Mouse (Mus musculus): Measurements from ENCODE around the gene F2.

The F2 gene

GRCm38 (mm10) chr2:91636229-91636628, at the start of gene F2:
F2 (minus strand) TSS chr2:91636414.
- no peak for DNase-seq

- no peak for DNase-seq
Observed at GRCm38 (mm10) chr2:91683919-91684318, 47.7 kb upstream of the F2 start.

DNA sequence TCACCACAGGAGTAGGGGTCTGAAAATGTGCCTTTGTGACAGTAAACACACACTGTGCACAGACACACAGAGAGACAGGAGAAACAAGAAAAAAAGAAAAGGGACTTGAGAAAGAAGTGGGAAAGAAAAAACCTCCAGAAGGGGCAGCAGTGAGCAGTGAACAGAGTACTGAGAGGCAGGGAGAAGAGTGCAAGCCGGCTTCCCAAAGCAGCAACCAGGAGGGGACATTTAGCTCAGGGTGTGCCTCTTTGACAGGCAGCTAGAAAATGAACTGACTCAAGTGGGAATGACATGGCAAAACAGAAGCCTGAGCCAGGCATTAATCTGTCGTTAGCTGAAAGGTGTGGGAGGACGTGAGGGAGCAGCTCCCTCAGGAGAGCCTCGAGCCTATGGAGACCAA, 46.6 kb upstream of the F2 start:
- DNase-seq: peak; percentile 16

GRCm38 (mm10) chr2:91676961-91677360, 40.7 kb upstream of the F2 start:
- no peak for DNase-seq

DNA sequence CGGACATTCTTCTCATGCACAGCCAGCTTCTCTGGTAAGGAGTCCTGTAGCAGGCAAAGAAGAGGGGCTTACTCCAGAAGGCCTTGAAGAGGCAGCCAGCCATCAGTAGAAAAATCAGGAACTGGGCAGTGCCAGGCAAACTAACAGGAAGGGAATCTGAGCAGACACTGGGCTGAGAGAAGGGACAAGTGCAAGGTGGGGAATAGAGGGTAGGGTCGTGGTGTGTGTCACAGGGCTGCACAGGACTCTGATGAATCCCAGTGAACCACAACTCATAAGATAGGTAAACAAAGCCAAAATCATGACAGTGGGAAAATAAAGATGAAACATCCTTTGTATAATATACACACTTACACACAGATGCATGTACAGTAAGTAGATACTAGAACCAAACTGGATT, 40.2 kb upstream of the F2 start:
- DNase-seq: no peak

- DNase-seq: no peak
Observed at GRCm38 (mm10) chr2:91674895-91675294, 38.7 kb upstream of the F2 start.

DNA sequence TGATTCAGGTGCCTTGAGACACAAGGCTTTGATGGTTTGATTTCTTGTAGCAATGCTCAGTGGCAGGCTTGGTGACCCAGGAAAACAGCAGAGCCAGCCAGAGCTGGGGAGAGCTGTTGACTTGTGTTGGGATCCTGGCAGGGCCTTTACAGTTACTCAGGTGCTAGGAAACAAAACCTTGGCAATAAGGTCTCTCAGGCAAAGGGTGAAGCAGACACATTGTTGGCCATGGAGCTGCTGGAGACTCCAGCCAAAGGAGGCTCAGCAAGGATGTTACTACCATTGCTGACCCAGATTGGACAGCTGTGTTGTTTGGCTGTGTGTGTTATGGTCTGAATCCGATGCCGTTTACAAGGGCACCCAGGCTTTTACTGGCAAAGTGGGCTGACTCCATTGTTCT, 37.4 kb upstream of the F2 start:
- DNase-seq: no peak

GRCm38 (mm10) chr2:91670038-91670437, 33.8 kb upstream of the F2 start:
- no peak for DNase-seq

- DNase-seq: no peak
Observed at GRCm38 (mm10) chr2:91669326-91669725, 33.1 kb upstream of the F2 start.

GRCm38 (mm10) chr2:91667747-91668146, 31.5 kb upstream of the F2 start:
- DNase-seq: no peak

GRCm38 (mm10) chr2:91666386-91666910, 30.2 kb upstream of the F2 start:
- DNase-seq: no peak

DNA sequence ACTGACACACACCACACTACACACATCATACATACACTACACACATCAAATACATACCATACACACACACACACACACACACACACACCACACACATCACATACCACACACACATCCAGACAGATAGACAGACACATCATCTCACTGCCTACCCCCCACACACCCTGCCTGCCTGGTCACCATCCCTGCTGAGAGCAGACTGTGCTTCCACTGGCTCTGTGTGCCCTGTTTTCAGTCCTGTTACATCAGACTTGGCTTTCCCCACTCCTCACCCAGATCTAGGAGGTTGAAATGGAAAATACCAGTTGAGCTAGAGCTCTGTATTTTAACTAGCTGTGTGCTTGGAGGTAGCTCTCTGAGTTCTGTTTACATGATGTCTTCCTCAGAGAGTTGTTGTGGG, 28.6 kb upstream of the F2 start:
- DNase-seq: no peak

DNA sequence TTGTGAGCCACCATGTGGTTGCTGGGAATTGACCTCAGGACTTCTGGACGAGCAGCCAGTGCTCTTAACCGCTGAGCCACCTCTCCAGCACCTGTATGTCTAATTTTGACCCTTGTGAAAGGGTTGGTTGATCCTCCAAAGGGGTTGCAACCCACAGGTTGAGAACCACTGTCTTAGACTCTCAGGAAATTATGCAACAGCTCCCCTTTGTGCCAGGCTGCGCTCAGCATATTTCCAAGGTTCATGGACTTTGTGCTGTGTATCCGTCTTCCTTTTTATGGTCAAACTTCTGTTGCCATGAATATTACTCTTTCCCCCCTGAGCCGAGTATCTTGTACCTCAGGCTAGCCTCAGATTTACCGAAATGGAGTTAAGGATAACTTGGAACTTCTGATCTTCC, 24.8 kb upstream of the F2 start:
- no peak for DNase-seq

DNA sequence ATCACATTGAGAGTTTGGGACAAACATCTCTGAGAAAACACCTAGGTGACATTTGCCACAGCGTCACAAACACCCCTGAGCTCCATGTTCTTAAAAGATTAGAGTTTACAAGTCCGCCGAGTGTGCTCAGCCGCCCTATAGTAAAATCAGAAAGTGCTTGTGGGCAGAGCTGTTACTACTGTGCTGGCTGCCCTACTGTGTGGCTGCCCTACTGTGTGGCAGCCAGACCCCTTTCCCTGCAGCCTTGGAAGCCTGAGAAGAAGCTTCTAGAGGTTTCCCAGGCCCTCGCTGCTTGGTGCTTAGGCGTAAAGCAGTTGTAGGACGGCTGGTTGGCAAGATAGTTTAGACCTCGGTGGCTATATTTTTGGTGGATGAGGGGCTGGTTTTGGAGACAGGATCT, 23.4 kb upstream of the F2 start:
- no peak for DNase-seq

GRCm38 (mm10) chr2:91656774-91657173, 20.6 kb upstream of the F2 start:
- no peak for DNase-seq

DNA sequence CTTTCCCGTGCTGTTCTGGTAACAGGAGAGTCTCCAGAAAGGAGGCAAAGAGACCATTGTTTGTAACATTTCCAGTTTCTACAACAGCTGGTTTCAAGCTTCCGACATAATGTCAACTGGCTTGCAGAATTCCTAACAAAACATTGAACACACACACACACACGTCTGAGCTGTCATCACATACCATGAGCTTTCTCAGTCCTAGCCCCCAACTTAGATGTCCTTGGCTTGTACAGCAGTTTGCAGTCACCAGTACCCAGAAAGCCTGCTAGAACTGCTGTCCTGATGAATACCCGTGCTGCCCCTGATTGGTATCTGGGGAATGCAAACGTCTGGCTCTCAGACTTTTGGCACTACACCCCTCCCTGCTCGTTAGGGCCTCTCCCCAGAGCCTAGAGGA, 19.6 kb upstream of the F2 start:
- no peak for DNase-seq

GRCm38 (mm10) chr2:91655388-91655787, 19.2 kb upstream of the F2 start:
- no peak for DNase-seq

GRCm38 (mm10) chr2:91652863-91653262, 16.6 kb upstream of the F2 start:
- DNase-seq: no peak

GRCm38 (mm10) chr2:91651458-91652258, 15.4 kb upstream of the F2 start:
- DNase-seq: no peak

GRCm38 (mm10) chr2:91650360-91650995, 14.3 kb upstream of the F2 start:
- DNase-seq: no peak

- peak; percentile 96 for DNase-seq
Observed at GRCm38 (mm10) chr2:91649553-91650359, 13.5 kb upstream of the F2 start, which contains the start of the genes Zfp408 and Arhgap1. Zfp408 (minus strand) TSS chr2:91649791. Arhgap1 (plus strand) TSS chr2:91649860.

DNA sequence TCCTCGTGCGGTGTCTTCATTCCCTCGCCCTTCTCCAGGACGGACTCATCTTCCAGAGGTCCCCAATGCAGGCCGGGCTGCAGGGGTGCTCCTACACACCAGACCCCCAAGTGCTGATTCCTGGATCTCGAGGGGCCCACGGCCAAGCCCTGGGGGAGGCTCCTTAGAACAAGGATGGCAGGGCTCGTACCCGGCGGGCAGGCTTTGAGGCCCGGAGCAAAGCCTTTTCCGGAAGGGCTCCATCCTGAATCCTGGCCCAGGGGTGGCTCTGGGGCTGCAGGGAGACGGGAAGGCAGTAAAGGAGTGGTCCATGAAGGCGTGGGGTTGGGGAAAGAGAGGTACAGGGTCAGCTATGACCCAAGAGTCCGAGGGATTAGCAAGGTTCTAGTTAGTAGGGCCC, 12.9 kb upstream of the F2 start:
- no peak for DNase-seq

DNA sequence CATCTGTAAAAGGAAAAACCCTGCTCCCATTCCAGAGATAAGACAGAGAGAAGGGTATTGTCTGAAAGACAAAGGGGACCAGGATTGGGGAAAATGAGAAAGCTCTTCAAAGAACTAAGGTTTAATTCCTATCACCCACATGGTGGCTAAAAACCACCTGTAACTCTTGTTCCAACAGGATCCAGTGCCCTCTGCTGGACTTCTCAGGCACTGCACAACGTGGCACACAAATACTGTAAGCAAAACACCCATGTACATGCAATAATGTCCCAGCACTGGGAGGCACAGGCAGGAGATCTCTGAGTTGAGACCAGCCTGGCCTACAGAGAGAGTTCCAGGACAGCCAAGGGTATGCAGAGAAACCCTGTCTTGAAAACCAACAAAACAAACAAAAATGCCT, 10.5 kb upstream of the F2 start:
- peak; percentile 76 for DNase-seq

All from thymus, postnatal 25 days (tissue).